Mouse (Mus musculus): Measurements from ENCODE around the gene Gnat3. TPM values are rescaled to one million over a fixed set of nuclear protein-coding genes. Genes with fewer than 3 reads are reported as not detected.

Gnat3 gene
- total and polyA plus RNA-seq, 3 experiments, result not detected

- peaks cover 0 to 6% of the 10 kb centered on the region in 2 experiments; a peak in 2 of 4 replicates for H3K36me3 ChIP-seq (ENCODE audit: control insufficient read depth in 1 of 2, insufficient read depth in 2 of 2, low read length in 2 of 2)
- H3K27ac ChIP-seq (ENCODE audit: control insufficient read depth, low read depth, low read length), result no peak overlapping the region
- H3K9me3 ChIP-seq (replicated peaks; ENCODE audit: insufficient read depth, low read length), result no peaks in the 10 kb centered on the region
- no peak for DNase-seq (ENCODE audit: low read depth, low spot score)
- no peaks in the 10 kb centered on the region for H3K27me3 ChIP-seq (ENCODE audit: control insufficient read depth in 1 of 2, insufficient read depth in 2 of 2, low read length in 2 of 2)
- no peak overlapping the region for H3K4me3 ChIP-seq (ENCODE audit: control insufficient read depth in 1 of 2, insufficient read depth in 1 of 2, low read depth in 2 of 2, low read length in 2 of 2)
- H3K79me2 ChIP-seq (ENCODE audit: control insufficient read depth, insufficient read depth, low read length, poor library complexity), result no peaks in the 10 kb centered on the region
- no peak for TF ChIP-seq SMC3 (IDR thresholded peaks at IDR 0.05; ENCODE audit: low read depth, low read length)
- TF ChIP-seq EP300 (IDR thresholded peaks at IDR 0.05; ENCODE audit: low read depth in 1 of 2, low read length in 2 of 2), result no peak
- no peak for TF ChIP-seq BHLHE40 (IDR thresholded peaks at IDR 0.05; ENCODE audit: borderline replicate concordance, low read depth, low read length)
- TF ChIP-seq RCOR1 (IDR thresholded peaks at IDR 0.05; ENCODE audit: low read depth, low read length), result no peak
- TF ChIP-seq POLR2A (IDR thresholded peaks at IDR 0.05; ENCODE audit: control insufficient read depth in 1 of 2, insufficient read depth in 1 of 2, low read depth in 1 of 2, low read length in 2 of 2, poor library complexity in 1 of 2), result no peak
- TF ChIP-seq ZC3H11A (IDR thresholded peaks at IDR 0.05; ENCODE audit: low read depth, low read length), result no peak
- no peak for TF ChIP-seq HCFC1 (IDR thresholded peaks at IDR 0.05; ENCODE audit: low read depth, low read length)
- no peak for TF ChIP-seq POLR2AphosphoS2 (IDR thresholded peaks at IDR 0.05; ENCODE audit: low read length)
- no peak overlapping the region for H3K9ac ChIP-seq (ENCODE audit: control insufficient read depth, low read depth, low read length, poor library complexity, severe bottlenecking)
- peaks cover 0 to 9% of the 10 kb centered on the region in 2 experiments; a peak in 2 of 4 replicates for H3K4me1 ChIP-seq (ENCODE audit: control insufficient read depth in 1 of 2, insufficient read depth in 2 of 2, low read length in 2 of 2)
These were observed 43.8 kb downstream of the Gnat3 start for GRCm38 (mm10) chr5:18006157-18006556.

DNA sequence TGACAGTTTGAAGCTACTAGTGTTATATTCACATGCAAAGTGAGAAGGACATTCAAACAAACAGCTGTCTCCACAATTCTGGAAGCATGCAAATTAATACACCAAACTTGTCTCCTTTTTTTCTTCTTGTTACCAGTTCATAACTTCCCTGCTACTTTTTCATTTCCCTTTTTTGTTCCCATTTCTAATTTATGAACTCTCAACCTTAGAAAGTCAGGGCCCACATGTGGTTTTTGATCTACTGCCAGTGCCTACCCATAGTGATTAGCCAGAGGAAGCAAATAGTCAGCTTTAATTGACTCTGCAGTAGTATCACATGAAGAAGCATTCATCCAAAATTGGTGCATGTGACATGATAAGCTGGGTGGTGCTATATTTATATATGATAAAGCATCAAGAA lies 44.7 kb downstream of the Gnat3 start:
- no peak overlapping the region; the same call in 1 of the 2 replicates for H3K27ac ChIP-seq (ENCODE audit: control insufficient read depth, low read depth, low read length)

More for the DNA sequence above, 44.7 kb downstream of the Gnat3 start:
- peaks cover 0 to 9% of the 10 kb centered on the region in 2 experiments; a peak in 2 of 4 replicates for H3K4me1 ChIP-seq (ENCODE audit: control insufficient read depth in 1 of 2, insufficient read depth in 2 of 2, low read length in 2 of 2)
- no peaks in the 10 kb centered on the region for H3K9me3 ChIP-seq (replicated peaks; ENCODE audit: insufficient read depth, low read length)
- no peak overlapping the region for H3K9ac ChIP-seq (ENCODE audit: control insufficient read depth, low read depth, low read length, poor library complexity, severe bottlenecking)
- DNase-seq (ENCODE audit: low read depth, low spot score), result peak; percentile 24
- peaks cover 0 to 6% of the 10 kb centered on the region in 2 experiments; a peak in 2 of 4 replicates for H3K36me3 ChIP-seq (ENCODE audit: control insufficient read depth in 1 of 2, insufficient read depth in 2 of 2, low read length in 2 of 2)
- H3K27me3 ChIP-seq (ENCODE audit: control insufficient read depth in 1 of 2, insufficient read depth in 2 of 2, low read length in 2 of 2), result no peaks in the 10 kb centered on the region
- no peak overlapping the region for H3K4me3 ChIP-seq (ENCODE audit: control insufficient read depth in 1 of 2, insufficient read depth in 1 of 2, low read depth in 2 of 2, low read length in 2 of 2)
- TF ChIP-seq UBTF (IDR thresholded peaks at IDR 0.05; ENCODE audit: borderline replicate concordance, insufficient read depth, low read depth, low read length) (no peak), TCF12 (IDR thresholded peaks at IDR 0.05; ENCODE audit: low read depth, low read length) (peak; percentile 54; the same call in 1 of the 2 replicates), POLR2AphosphoS5 (IDR thresholded peaks at IDR 0.05; ENCODE audit: borderline replicate concordance, low read depth, low read length) (no peak), MAFK (IDR thresholded peaks at IDR 0.05; ENCODE audit: borderline replicate concordance, low read depth, low read length) (no peak; the same call in 1 of the 2 replicates), MEF2A (IDR thresholded peaks at IDR 0.05; ENCODE audit: extremely low read depth, insufficient replicate concordance, low read depth, low read length, poor library complexity, severe bottlenecking) (no peak), ZC3H11A (IDR thresholded peaks at IDR 0.05; ENCODE audit: low read depth, low read length) (no peak), HCFC1 (IDR thresholded peaks at IDR 0.05; ENCODE audit: low read depth, low read length) (no peak), SIN3A (IDR thresholded peaks at IDR 0.05; ENCODE audit: low read length) (no peak), RCOR1 (IDR thresholded peaks at IDR 0.05; ENCODE audit: low read depth, low read length) (peak; percentile 58; the same call in 1 of the 2 replicates), ETS1 (IDR thresholded peaks at IDR 0.05; ENCODE audit: low read depth, low read length) (peak; percentile 76), E2F4 (IDR thresholded peaks at IDR 0.05; ENCODE audit: borderline replicate concordance, low read depth, low read length) (no peak), TBP (IDR thresholded peaks at IDR 0.05; ENCODE audit: low read depth, low read length) (no peak), MAZ (IDR thresholded peaks at IDR 0.05; ENCODE audit: low read depth, low read length) (no peak), EP300 (IDR thresholded peaks at IDR 0.05; ENCODE audit: low read depth in 1 of 2, low read length in 2 of 2) (peak in 1 of 2 experiments; percentile 74; a peak in 1 of 4 replicates), BHLHE40 (IDR thresholded peaks at IDR 0.05; ENCODE audit: borderline replicate concordance, low read depth, low read length) (no peak; the same call in 1 of the 2 replicates), ZKSCAN1 (IDR thresholded peaks at IDR 0.05; ENCODE audit: low read depth, low read length) (no peak), GABPA (IDR thresholded peaks at IDR 0.05; ENCODE audit: low read depth, low read length) (no peak), USF2 (IDR thresholded peaks at IDR 0.05; ENCODE audit: borderline replicate concordance in 1 of 2, insufficient read depth in 1 of 2, low read depth in 1 of 2, low read length in 2 of 2) (no peak), ZMIZ1 (IDR thresholded peaks at IDR 0.05; ENCODE audit: low read depth, low read length) (no peak), CTCF (IDR thresholded peaks at IDR 0.05 in 2 of 3, conservative IDR thresholded peaks at IDR 0.05 in 1 of 3; ENCODE audit: control insufficient read depth in 1 of 3, insufficient read depth in 1 of 3, low read depth in 2 of 3, low read length in 3 of 3, poor library complexity in 1 of 3, severe bottlenecking in 1 of 3) (no peak), MYC (IDR thresholded peaks at IDR 0.05; ENCODE audit: low read depth, low read length) (no peak), USF1 (IDR thresholded peaks at IDR 0.05; ENCODE audit: low read depth, low read length) (peak; percentile 68), GATA1 (IDR thresholded peaks at IDR 0.05; ENCODE audit: low read depth, low read length) (0 out of 2 replicates have a peak, but pooled peaks have one; percentile 26), NELFE (IDR thresholded peaks at IDR 0.05; ENCODE audit: low read depth, low read length) (no peak), TAL1 (IDR thresholded peaks at IDR 0.05; ENCODE audit: low read length) (no peak)
- H3K79me2 ChIP-seq (ENCODE audit: control insufficient read depth, insufficient read depth, low read length, poor library complexity), result no peaks in the 10 kb centered on the region
